Mouse (Mus musculus): Measurements from ENCODE around the gene Ppp3ca. TPM values are rescaled to one million over a fixed set of nuclear protein-coding genes. Genes with fewer than 3 reads are reported as not detected.

Gene Ppp3ca
- polyA plus RNA-seq, 2 experiments = 31.5 to 74.8 TPM

GRCm38 (mm10) chr3:136830687-136831220, 160.8 kb downstream of the Ppp3ca start:
- peaks cover 18% of the 10 kb centered on the region for H3K4me1 ChIP-seq (ENCODE audit: control insufficient read depth, insufficient read depth, low read length)
- WGBS = 62% methylated on average over 12 of the region's 12 CpGs
- H3K4me3 ChIP-seq (replicated peaks; ENCODE audit: low read length) = no peak overlapping the region
- no peak for TF ChIP-seq POLR2A (IDR thresholded peaks at IDR 0.05; ENCODE audit: borderline replicate concordance, extremely low read depth, insufficient read depth, insufficient read length)
- H3K4me2 ChIP-seq (replicated peaks; ENCODE audit: low read depth, low read length, severe bottlenecking) = no peak overlapping the region
- DNase-seq (ENCODE audit: low spot score) = no peak
- H3K36me3 ChIP-seq (ENCODE audit: control insufficient read depth, insufficient read depth, low read length) = no peaks in the 10 kb centered on the region
- H3K9ac ChIP-seq (ENCODE audit: low read depth, low read length, severe bottlenecking) = no peak overlapping the region
- no peaks in the 10 kb centered on the region for H3K9me3 ChIP-seq (ENCODE audit: control insufficient read depth, low read length)
- ATAC-seq (ENCODE audit: low FRiP score, low read depth) = no peak
- no peaks in the 10 kb centered on the region for H3K27me3 ChIP-seq (ENCODE audit: control insufficient read depth, insufficient read depth, low read length)
- no peak overlapping the region for H3K27ac ChIP-seq (replicated peaks; ENCODE audit: low read depth, low read length)

- Histone ChIP-seq H3K4me3 (replicated peaks; ENCODE audit: low read length) (no peak overlapping the region), H3K9me3 (ENCODE audit: control insufficient read depth, low read length) (no peaks in the 10 kb centered on the region), H3K9ac (ENCODE audit: low read depth, low read length, severe bottlenecking) (no peak overlapping the region), H3K27ac (replicated peaks; ENCODE audit: low read depth, low read length) (no peak overlapping the region), H3K4me1 (ENCODE audit: control insufficient read depth, insufficient read depth, low read length) (peaks cover 18% of the 10 kb centered on the region), H3K27me3 (ENCODE audit: control insufficient read depth, insufficient read depth, low read length) (no peaks in the 10 kb centered on the region), H3K4me2 (replicated peaks; ENCODE audit: low read depth, low read length, severe bottlenecking) (no peak overlapping the region), H3K36me3 (ENCODE audit: control insufficient read depth, insufficient read depth, low read length) (no peaks in the 10 kb centered on the region)
- WGBS = 45% methylated on average over 11 of the region's 11 CpGs
- ATAC-seq (ENCODE audit: low FRiP score, low read depth) (no peak), DNase-seq (ENCODE audit: low spot score) (no peak)
- no peak for TF ChIP-seq POLR2A (IDR thresholded peaks at IDR 0.05; ENCODE audit: borderline replicate concordance, extremely low read depth, insufficient read depth, insufficient read length)
Observed at GRCm38 (mm10) chr3:136833003-136833745, 163.2 kb downstream of the Ppp3ca start.

GRCm38 (mm10) chr3:136833893-136834292, 164.0 kb downstream of the Ppp3ca start:
- H3K9me3 ChIP-seq (ENCODE audit: control insufficient read depth, low read length) = no peaks in the 10 kb centered on the region
- 0 out of 2 replicates have a peak overlapping the region, but pooled peaks have one; percentile 13 for H3K4me2 ChIP-seq (replicated peaks; ENCODE audit: low read depth, low read length, severe bottlenecking)
- 5% methylated on average over 5 of the region's 5 CpGs for WGBS
- peaks cover 18% of the 10 kb centered on the region for H3K4me1 ChIP-seq (ENCODE audit: control insufficient read depth, insufficient read depth, low read length)
- H3K27me3 ChIP-seq (ENCODE audit: control insufficient read depth, insufficient read depth, low read length) = no peaks in the 10 kb centered on the region
- H3K36me3 ChIP-seq (ENCODE audit: control insufficient read depth, insufficient read depth, low read length) = no peaks in the 10 kb centered on the region
- H3K27ac ChIP-seq (replicated peaks; ENCODE audit: low read depth, low read length) = no peak overlapping the region
- TF ChIP-seq POLR2A (IDR thresholded peaks at IDR 0.05; ENCODE audit: borderline replicate concordance, extremely low read depth, insufficient read depth, insufficient read length) = no peak
- no peak for ATAC-seq (ENCODE audit: low FRiP score, low read depth)
- DNase-seq (ENCODE audit: low spot score) = no peak
- H3K9ac ChIP-seq (ENCODE audit: low read depth, low read length, severe bottlenecking) = no peak overlapping the region
- no peak overlapping the region for H3K4me3 ChIP-seq (replicated peaks; ENCODE audit: low read length)

GRCm38 (mm10) chr3:136835851-136836250, 165.9 kb downstream of the Ppp3ca start:
- WGBS = 37% methylated on average over 9 of the region's 9 CpGs
- TF ChIP-seq POLR2A (IDR thresholded peaks at IDR 0.05; ENCODE audit: borderline replicate concordance, extremely low read depth, insufficient read depth, insufficient read length) = no peak
- H3K27ac ChIP-seq (replicated peaks; ENCODE audit: low read depth, low read length) = no peak overlapping the region
- DNase-seq (ENCODE audit: low spot score) (no peak), ATAC-seq (ENCODE audit: low FRiP score, low read depth) (no peak)
- no peak overlapping the region for H3K4me3 ChIP-seq (replicated peaks; ENCODE audit: low read length)
- H3K27me3 ChIP-seq (ENCODE audit: control insufficient read depth, insufficient read depth, low read length) = no peaks in the 10 kb centered on the region
- H3K36me3 ChIP-seq (ENCODE audit: control insufficient read depth, insufficient read depth, low read length) = no peaks in the 10 kb centered on the region
- no peak overlapping the region for H3K9ac ChIP-seq (ENCODE audit: low read depth, low read length, severe bottlenecking)
- H3K4me1 ChIP-seq (ENCODE audit: control insufficient read depth, insufficient read depth, low read length) = peaks cover 15% of the 10 kb centered on the region
- no peak overlapping the region for H3K4me2 ChIP-seq (replicated peaks; ENCODE audit: low read depth, low read length, severe bottlenecking)
- H3K9me3 ChIP-seq (ENCODE audit: control insufficient read depth, low read length) = no peaks in the 10 kb centered on the region

GRCm38 (mm10) chr3:136836319-136837193, 166.6 kb downstream of the Ppp3ca start:
- TF ChIP-seq POLR2A (IDR thresholded peaks at IDR 0.05; ENCODE audit: borderline replicate concordance, extremely low read depth, insufficient read depth, insufficient read length) = no peak
- Histone ChIP-seq H3K9me3 (ENCODE audit: control insufficient read depth, low read length) (no peaks in the 10 kb centered on the region), H3K4me1 (ENCODE audit: control insufficient read depth, insufficient read depth, low read length) (peaks cover 17% of the 10 kb centered on the region), H3K27ac (replicated peaks; ENCODE audit: low read depth, low read length) (no peak overlapping the region), H3K36me3 (ENCODE audit: control insufficient read depth, insufficient read depth, low read length) (no peaks in the 10 kb centered on the region), H3K9ac (ENCODE audit: low read depth, low read length, severe bottlenecking) (no peak overlapping the region), H3K4me2 (replicated peaks; ENCODE audit: low read depth, low read length, severe bottlenecking) (no peak overlapping the region), H3K4me3 (replicated peaks; ENCODE audit: low read length) (no peak overlapping the region), H3K27me3 (ENCODE audit: control insufficient read depth, insufficient read depth, low read length) (no peaks in the 10 kb centered on the region)
- DNase-seq (ENCODE audit: low spot score) = no peak
- 64% methylated on average over 17 of the region's 17 CpGs for WGBS
- no peak for ATAC-seq (ENCODE audit: low FRiP score, low read depth)

Data from limb, embryonic 14.5 days (tissue).